Mouse (Mus musculus) spleen, adult 2 months (tissue): ENCODE results near the gene Irs1. TPM values are rescaled to one million over a fixed set of nuclear protein-coding genes. Genes with fewer than 3 reads are reported as not detected.

Source experiments
- DNase-seq, 2 experiments: peaks; one replicate each; pipeline versions ENCODE4 v3.0.0 to v3.0.0-alpha.2; 2012 to 2021; ENCODE audit warnings: low spot score in 2 of 2, low read depth in 1 of 2
- H3K27ac ChIP-seq: fragments of 200-500 bp; 2 replicates; pipeline ENCODE4 v1.5.1; 2012; ENCODE audit warnings: low read length, inconsistent platforms; ENCODE audit not compliant: insufficient read depth
- H3K27me3 ChIP-seq: fragments of 200-500 bp; 2 replicates; pipeline ENCODE4 v1.6.1; 2012; ENCODE audit warnings: mild to moderate bottlenecking, moderate library complexity, low read length, inconsistent platforms; ENCODE audit not compliant: control insufficient read depth, insufficient read depth
- H3K36me3 ChIP-seq: fragments of 200-500 bp; 2 replicates; pipeline ENCODE4 v1.6.1; 2012; ENCODE audit warnings: mild to moderate bottlenecking, low read length, inconsistent platforms; ENCODE audit not compliant: control insufficient read depth, insufficient read depth
- H3K4me1 ChIP-seq: fragments of 200-500 bp; 2 replicates; pipeline ENCODE4 v1.6.1; 2011; ENCODE audit warnings: inconsistent platforms; ENCODE audit not compliant: control insufficient read depth, insufficient read depth, insufficient read length
- H3K4me3 ChIP-seq: fragments of 200-500 bp; 2 replicates; pipeline ENCODE4 v1.5.1; 2011; ENCODE audit warnings: mild to moderate bottlenecking, inconsistent platforms; ENCODE audit not compliant: insufficient read depth, insufficient read length; ENCODE audit errors: extremely low read depth
- CTCF ChIP-seq: fragments of 200-500 bp; IDR thresholded peaks from 2 replicates; pipeline ENCODE4 v1.5.1; 2011; ENCODE audit warnings: mild to moderate bottlenecking, inconsistent platforms; ENCODE audit not compliant: insufficient read depth, insufficient read length, insufficient replicate concordance; ENCODE audit errors: extremely low read depth
- POLR2A ChIP-seq: fragments of 200-500 bp; IDR thresholded peaks from 2 replicates; pipeline ENCODE4 v1.6.1; 2011; ENCODE audit warnings: low read depth, low read length, inconsistent platforms
- WGBS: fragments of 180-500 bp; shearing (Covaris S2); methylation state at CpG from one replicate; pipeline ENCODE4 v1.1.7; 2018; 5-methylcytosine and 5-hydroxymethylcytosine counted together
- polyA plus RNA-seq: library from polyadenylated mRNA; depleted of rRNA; stranded (reverse); fragments of >200 nt; gene quantifications from 2 replicates; pipeline ENCODE4 v1.2.3, GENCODE M21; 2012

The Irs1 gene
- polyA plus RNA-seq, 1 experiment, result 1.3 TPM

GRCm38 (mm10) chr1:82223042-82223795, 68.0 kb downstream of the Irs1 start:
- DNase-seq, result no peak
- H3K27ac ChIP-seq, result no peak overlapping the region
- 82% methylated on average over 5 of the region's 5 CpGs for WGBS
- H3K36me3 ChIP-seq, result no peaks in the 10 kb centered on the region
- H3K4me1 ChIP-seq, result no peaks in the 10 kb centered on the region
- H3K27me3 ChIP-seq, result no peaks in the 10 kb centered on the region
- no peak for TF ChIP-seq POLR2A
- TF ChIP-seq CTCF, result no peak
- H3K4me3 ChIP-seq, result no peak overlapping the region

DNA sequence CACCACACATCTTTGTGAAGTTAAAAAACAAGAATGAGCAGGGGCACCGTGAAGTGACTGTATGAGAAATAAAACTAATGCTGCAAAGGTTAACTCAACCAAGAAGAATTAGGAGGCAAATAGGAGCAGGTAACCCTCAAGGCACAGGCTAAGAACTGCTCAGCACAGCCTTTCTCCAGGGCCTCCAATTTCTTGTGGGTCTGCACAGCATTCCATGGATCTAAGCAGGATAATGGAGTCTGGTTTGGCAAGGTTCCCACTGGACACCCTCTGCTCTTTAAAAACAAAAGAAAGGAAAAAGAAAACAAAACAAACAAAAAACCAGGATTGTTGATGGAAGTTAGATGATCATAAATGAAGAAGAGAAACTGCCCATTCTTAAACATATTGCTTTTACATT, 69.8 kb downstream of the Irs1 start:
- no peaks in the 10 kb centered on the region for H3K36me3 ChIP-seq
- 72% methylated on average over 1 of the region's 1 CpGs for WGBS
- H3K27ac ChIP-seq, result no peak overlapping the region
- no peak overlapping the region for H3K4me3 ChIP-seq
- TF ChIP-seq POLR2A (no peak), CTCF (no peak)
- H3K27me3 ChIP-seq, result no peaks in the 10 kb centered on the region
- H3K4me1 ChIP-seq, result no peaks in the 10 kb centered on the region
- DNase-seq, result no peak

DNA sequence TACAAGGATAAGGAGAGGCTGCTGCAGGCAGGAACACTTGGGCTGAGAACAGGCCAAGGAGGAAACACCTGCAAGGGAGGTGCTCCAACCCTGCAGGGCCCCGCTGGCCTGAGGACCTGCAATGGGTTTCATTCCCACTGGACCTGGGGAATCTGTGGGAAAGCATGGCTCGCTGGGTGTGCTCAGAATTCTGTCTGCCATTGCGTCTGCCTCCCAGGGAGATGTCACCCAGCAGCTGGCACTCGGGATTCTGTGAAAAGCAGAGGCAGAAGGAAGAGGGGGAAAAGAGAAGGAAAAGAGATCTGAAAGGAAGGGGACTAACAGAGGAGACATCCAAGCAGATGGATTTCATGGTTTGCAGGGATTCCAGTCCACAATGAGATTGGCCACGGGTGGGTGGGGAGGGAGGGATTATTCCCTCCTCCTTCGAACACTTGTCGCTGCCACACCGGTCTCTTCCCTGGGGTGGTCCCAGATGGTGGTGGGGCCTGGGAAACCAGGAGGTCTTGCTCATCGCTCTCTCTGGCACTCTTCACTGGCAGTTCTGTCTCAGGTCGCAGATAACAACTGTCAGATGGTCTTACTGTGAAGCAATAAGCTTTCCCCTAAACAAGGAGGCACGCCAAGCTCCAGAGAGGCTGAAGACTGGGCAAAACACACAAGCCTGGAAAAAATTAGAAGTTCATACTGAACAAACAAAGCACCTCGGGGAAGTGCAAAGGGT, 70.4 kb downstream of the Irs1 start:
- Histone ChIP-seq H3K4me3 (no peak overlapping the region), H3K4me1 (no peaks in the 10 kb centered on the region), H3K27ac (no peak overlapping the region), H3K36me3 (no peaks in the 10 kb centered on the region), H3K27me3 (no peaks in the 10 kb centered on the region)
- no peak for DNase-seq
- WGBS, result 72% methylated on average over 12 of the region's 12 CpGs
- no peak for TF ChIP-seq POLR2A
- no peak for TF ChIP-seq CTCF

- 91% methylated on average over 5 of the region's 5 CpGs for WGBS
- TF ChIP-seq CTCF, result no peak
- TF ChIP-seq POLR2A, result no peak
- no peak for DNase-seq
- Histone ChIP-seq H3K27ac (no peak overlapping the region), H3K4me1 (no peaks in the 10 kb centered on the region), H3K36me3 (no peaks in the 10 kb centered on the region), H3K27me3 (no peaks in the 10 kb centered on the region), H3K4me3 (no peak overlapping the region)
Measured at GRCm38 (mm10) chr1:82207511-82207910, 83.7 kb downstream of the Irs1 start.

- no peak overlapping the region for H3K27ac ChIP-seq
- no peaks in the 10 kb centered on the region for H3K36me3 ChIP-seq
- 59% methylated on average over 7 of the region's 7 CpGs for WGBS
- H3K4me1 ChIP-seq, result no peaks in the 10 kb centered on the region
- H3K27me3 ChIP-seq, result no peaks in the 10 kb centered on the region
- no peak for DNase-seq
- TF ChIP-seq CTCF, result no peak
- no peak for TF ChIP-seq POLR2A
- no peak overlapping the region for H3K4me3 ChIP-seq
Measured at GRCm38 (mm10) chr1:82200636-82201035, 90.6 kb downstream of the Irs1 start.

DNA sequence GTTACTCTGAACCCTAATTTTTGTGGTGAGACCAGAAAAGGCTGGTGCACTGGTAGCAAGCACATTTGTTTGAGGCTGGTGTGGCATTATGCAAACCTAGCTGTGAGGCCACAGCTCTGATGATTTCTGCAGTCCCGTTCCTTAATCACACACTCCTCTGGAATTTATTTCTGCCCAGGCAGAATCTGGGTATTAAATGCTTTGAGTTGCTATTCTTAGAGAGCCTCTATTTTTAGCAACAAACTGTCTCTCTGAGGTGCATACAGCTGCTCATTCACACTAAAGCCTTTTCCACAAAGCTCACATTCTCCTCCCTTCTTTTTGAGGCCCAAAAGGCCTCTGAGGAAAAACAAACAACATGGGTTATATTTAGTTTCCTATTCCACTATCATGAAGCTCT, 91.3 kb downstream of the Irs1 start:
- no peak for DNase-seq
- Histone ChIP-seq H3K27ac (no peak overlapping the region), H3K4me3 (no peak overlapping the region), H3K27me3 (no peaks in the 10 kb centered on the region), H3K36me3 (no peaks in the 10 kb centered on the region), H3K4me1 (no peaks in the 10 kb centered on the region)
- 10% methylated on average over 1 of the region's 1 CpGs for WGBS
- TF ChIP-seq POLR2A (no peak), CTCF (no peak)

DNA sequence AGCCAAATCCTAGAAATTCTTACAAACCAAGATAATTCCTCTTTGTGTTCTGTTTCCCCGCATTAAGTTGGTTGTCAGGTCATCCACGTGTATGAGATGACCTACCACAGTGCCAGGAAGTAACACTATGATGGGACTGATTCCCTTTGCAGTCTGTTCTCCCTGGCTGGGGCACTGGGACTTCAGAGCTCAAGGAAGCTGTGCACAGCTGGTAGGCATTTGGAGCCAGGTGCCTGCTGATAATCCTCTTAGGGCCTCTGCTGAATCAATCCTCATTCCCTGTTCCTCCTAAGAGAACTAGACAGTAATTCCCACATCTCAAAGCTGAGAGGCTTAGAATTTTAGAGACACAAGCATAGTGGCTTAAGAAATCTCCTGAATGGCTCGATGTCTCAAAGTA, 99.6 kb downstream of the Irs1 start:
- Histone ChIP-seq H3K4me1 (no peaks in the 10 kb centered on the region), H3K36me3 (no peaks in the 10 kb centered on the region), H3K4me3 (no peak overlapping the region), H3K27ac (no peak overlapping the region), H3K27me3 (no peaks in the 10 kb centered on the region)
- no peak for TF ChIP-seq CTCF
- no peak for TF ChIP-seq POLR2A
- no peak for DNase-seq
- WGBS, result 64% methylated on average over 3 of the region's 3 CpGs
